Mouse (Mus musculus): ENCODE measurements around the gene Atoh8.

The Atoh8 gene

GRCm38 (mm10) chr6:72190577-72190976 lies 44.8 kb downstream of the Atoh8 start:
- DNase-seq (ENCODE audit: inconsistent ontology term): no peak

DNA sequence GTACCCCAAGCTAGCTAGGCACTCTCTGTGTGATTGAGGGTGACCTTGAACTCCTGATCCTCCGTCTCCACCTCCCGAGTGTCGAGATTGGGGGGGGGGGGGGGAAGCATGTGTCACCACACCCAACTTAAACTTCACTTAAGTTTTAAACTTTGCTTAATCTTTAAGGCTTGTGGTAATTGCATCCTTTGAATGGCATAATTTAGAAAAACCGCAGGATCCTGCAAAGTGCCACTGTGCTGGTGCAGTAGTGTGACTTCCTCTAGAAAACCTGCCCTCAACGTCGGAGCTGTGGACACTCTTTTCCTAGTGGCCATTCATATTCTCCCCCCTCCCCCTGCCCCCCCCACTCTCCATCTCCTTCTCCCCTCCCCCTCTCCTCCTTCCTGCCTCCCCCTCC lies 45.3 kb downstream of the Atoh8 start:
- no peak for DNase-seq (ENCODE audit: inconsistent ontology term)

GRCm38 (mm10) chr6:72189061-72189863 lies 46.1 kb downstream of the Atoh8 start:
- DNase-seq (ENCODE audit: inconsistent ontology term): peak; percentile 47

DNA sequence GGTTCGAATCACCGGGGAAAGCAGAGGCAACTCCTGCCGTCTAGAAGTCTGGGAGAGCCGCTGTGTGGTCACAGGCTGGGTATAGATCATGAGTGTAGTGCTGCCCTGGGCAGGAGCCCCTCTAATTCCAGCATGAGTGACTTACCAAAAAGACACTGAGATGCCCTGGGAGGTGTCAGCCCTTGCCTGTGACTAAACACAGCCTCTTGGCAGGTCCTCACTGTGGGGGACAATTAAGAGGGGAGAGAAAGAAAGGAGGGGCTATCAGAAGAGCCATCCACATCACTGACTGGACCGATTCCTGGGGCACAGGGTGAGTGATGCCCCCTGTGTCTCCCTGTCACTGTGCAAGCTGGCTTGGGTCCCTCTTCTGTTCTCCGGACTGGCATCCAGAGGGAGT lies 48.6 kb downstream of the Atoh8 start:
- peak; percentile 47 for DNase-seq (ENCODE audit: inconsistent ontology term)

DNA sequence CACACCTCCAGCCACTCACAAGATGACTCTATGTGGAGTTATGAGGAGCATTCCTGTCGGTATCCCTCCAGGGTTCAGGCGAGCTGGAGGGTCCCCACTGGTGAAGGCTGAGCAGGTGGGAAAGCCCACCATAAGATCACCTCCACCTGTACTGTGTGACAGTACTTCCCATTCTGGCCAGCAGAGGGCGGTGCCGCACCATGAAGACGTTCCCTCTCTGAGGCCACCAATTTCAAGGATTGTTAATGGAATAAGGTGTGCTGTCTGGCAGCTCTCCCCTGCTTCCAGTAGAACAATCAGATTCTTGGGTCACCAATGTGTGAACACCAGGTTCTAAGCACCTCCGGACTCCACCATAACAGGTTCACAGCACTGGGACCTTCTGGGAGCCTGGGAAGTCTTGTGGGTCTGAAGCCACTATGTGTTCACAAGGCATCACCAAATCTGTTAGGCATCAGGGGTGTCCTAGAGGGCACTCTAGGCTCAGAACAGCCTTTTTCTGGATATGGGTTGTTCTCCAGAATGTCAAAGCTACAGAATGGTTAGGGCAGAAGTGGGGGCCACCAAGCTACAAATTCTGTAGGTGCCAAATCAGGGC lies 49.4 kb downstream of the Atoh8 start:
- peak; percentile 69 for DNase-seq (ENCODE audit: inconsistent ontology term)

DNA sequence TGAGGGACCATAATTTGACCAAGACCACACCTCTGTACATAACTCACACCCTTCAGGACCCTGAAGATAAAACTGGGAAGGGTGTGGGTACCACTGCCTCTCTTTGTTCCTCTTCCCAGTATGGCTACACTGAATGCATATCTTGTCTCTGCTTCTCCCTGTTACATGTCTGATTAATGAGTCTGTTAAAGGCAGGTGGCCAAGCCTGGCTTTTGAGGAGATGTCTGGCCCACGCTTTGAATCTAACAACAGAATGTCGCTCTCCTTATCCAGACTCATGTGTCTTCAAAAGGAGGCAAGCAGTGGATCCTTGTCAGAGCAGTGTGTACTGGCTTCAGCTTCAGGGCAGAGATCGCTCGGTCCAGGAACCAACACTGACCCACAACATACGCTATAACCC lies 50.8 kb downstream of the Atoh8 start:
- DNase-seq (ENCODE audit: inconsistent ontology term): no peak

- DNase-seq (ENCODE audit: inconsistent ontology term): no peak
These were observed 55.5 kb downstream of the Atoh8 start for GRCm38 (mm10) chr6:72179562-72180502.

GRCm38 (mm10) chr6:72179006-72179405 lies 56.4 kb downstream of the Atoh8 start:
- no peak for DNase-seq (ENCODE audit: inconsistent ontology term)

GRCm38 (mm10) chr6:72177417-72177816 lies 58.0 kb downstream of the Atoh8 start:
- no peak for DNase-seq (ENCODE audit: inconsistent ontology term)

DNA sequence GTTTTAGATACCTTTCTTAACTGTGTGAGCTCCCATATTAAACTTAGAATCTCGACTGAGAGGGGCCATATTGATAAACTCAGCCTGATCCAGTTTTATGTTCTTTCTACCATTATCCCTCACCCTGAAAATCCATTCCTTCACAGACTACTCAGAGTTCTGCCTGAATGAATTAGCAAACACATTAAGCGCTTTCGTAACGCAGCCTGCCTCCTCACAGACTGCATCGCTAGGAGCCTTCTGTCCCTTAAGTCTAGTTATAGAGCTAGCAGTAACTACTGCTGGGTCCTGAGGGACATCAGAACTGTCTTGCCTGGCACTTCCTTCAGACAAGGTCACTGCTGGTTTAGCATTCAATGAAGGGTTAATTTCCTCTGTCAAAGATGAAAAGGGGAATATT lies 59.4 kb downstream of the Atoh8 start:
- DNase-seq (ENCODE audit: inconsistent ontology term): no peak

- DNase-seq (ENCODE audit: inconsistent ontology term): no peak
These were observed 60.0 kb downstream of the Atoh8 start for GRCm38 (mm10) chr6:72175419-72175818.

GRCm38 (mm10) chr6:72173350-72173749 lies 62.0 kb downstream of the Atoh8 start:
- DNase-seq (ENCODE audit: inconsistent ontology term): no peak

DNA sequence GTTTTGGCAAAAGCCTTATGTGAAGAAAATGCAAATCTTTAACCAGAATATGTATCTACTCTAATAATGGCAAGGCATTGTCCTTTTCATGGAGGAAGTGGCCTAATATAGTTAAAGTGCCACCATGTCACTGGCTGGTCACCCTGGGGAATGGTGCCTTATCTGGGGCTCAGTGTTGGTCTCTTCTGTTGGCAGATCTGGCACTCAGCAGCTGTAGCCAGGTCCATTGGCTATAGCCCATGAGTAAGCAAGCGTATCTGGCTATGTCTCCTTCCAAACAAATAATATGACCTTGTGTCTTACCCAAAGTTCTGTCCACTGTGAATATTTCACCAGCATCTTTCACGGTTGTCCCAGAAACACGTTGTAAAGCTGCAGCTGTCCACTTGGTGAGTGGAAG lies 64.0 kb downstream of the Atoh8 start:
- no peak for DNase-seq (ENCODE audit: inconsistent ontology term)

DNA sequence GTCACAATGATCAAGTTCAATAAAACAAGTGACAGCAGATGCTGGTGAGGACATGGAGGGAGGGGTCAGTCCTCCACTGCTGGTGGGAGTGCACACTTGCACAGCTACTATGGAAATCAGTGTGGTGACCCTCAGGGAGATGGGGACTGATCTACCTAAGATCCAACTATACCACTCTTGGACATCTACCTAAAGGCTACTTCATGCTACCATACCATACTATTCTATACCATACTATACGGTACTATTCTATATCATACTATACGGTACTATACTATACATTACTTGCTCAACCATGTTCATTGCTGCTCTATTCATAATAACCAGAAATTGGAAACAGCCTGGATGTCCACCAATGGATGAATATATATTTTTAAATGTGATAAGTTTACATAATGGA lies 69.5 kb downstream of the Atoh8 start:
- DNase-seq (ENCODE audit: inconsistent ontology term): no peak

DNA sequence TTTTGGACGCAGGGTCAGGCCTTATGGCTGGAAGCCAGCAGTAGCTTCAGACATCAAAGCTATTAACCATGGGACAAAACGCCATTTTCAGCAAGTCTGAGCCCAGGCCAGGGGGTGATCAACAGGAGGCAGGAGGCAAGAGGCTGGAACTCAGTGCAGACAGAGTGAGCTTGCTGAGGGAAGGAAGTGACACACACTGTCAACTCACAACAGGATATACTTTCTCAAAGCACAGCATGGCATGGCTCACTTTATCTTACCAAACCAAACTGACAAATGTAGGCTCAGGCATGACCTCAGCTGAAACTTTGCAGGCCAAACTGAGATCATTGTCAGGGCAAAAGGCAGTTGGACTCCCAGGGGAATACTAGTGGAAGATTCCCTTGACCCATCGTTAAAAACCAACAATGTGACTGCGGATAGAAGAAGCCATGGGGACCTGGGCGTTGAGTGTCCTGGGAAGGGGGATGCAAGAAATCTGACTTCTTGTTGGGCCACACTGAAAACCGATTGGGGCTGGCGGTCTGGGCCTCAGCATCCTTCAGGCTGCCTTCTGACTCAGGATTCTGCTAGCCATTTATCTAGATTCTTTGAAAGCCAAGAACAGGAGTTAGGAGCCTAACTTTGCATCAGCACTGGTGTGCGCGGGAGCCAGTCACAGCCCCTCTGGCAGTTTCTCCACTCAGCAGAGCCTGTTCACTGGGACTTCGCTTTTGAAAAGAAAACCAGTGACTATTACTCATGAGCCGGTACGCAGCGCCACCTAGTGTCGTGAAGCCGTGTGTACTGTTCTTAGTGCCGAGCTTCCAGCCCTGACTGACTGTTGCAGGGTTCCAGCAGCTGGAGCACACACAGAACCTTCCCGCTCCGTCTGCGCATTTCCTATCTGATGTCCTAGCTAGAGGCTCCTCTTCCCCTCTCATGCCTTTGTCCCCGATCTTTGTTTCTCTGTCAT lies 70.8 kb downstream of the Atoh8 start:
- DNase-seq (ENCODE audit: inconsistent ontology term): peak; percentile 66

- DNase-seq (ENCODE audit: inconsistent ontology term): no peak
These were observed 73.1 kb downstream of the Atoh8 start for GRCm38 (mm10) chr6:72162155-72162890.

DNA sequence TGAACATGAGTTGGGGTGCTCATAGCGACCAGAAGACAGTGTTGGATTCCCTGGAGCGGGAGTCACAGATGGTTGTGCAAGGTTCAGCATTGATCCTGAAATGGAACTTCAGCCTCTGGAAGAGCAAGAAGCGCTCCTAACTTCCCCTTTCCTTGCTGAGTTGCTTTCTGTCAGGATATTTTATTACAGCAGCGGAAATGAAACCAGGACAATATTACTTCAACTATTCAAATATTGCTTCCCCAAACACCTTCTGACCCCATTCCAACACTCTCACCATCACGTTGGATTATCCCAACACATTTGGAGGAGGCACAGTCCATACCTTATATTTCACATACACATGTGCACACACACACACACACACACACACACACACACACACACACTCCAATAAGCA lies 73.6 kb downstream of the Atoh8 start:
- DNase-seq (ENCODE audit: inconsistent ontology term): no peak

DNA sequence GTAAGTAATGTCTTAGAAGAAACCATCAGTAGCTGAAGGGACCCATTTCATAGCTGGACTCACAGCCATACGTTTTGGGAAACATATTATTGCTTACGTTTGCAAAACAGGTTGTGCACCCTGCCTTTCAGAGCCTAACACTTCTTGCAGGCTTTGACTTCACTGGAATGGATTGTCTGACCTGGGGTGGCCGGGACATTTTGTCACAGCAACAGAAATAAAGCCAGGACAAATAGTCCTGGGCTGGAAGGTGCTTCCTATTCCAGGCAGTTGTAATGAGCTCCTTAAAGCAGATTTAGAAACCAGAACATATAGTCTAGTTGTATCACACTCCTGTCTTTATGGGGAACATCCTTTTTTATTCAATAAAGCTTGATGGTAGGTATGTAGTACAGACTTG lies 74.4 kb downstream of the Atoh8 start:
- DNase-seq (ENCODE audit: inconsistent ontology term): no peak

GRCm38 (mm10) chr6:72159861-72160395 lies 75.4 kb downstream of the Atoh8 start:
- DNase-seq (ENCODE audit: inconsistent ontology term): no peak

Measured in Muller cell, postnatal 12 days (primary cell).